Mouse (Mus musculus): ENCODE data around the gene Thsd1.

GRCm38 (mm10) chr8:22264787-22265186 lies 37.7 kb downstream of the Thsd1 start:
- TF ChIP-seq CTCF (conservative IDR thresholded peaks at IDR 0.05; ENCODE audit: low read length) = no peak
- no peak for TF ChIP-seq NANOG (IDR thresholded peaks at IDR 0.05; ENCODE audit: borderline replicate concordance, low read length)
